Comparison of ENCODE assay signal across 8 mouse cellular contexts in genomic region chr10:80538710-80539394, GRCm38 (mm10). TPM values are rescaled to one million over a fixed set of nuclear protein-coding genes. Genes with fewer than 3 reads are reported as not detected.
DNase-seq lines count a peak whose midpoint lies in the region; ATAC-seq and TF ChIP-seq lines count a peak whose summit lies in the region.

Gene Atp8b3 (minus strand): TSS chr10:80539124.

- no peaks in the 10 kb centered on the region for H3K79me3 ChIP-seq in C2C12 (ENCODE audit: low read depth)

- no peak within 1 kb of the TSS for H3K4me3 ChIP-seq in C2C12 (ENCODE audit: insufficient read depth, poor library complexity, severe bottlenecking)
- 0 out of 2 replicates have a peak within 1 kb of the TSS, but pooled peaks have one; percentile 4 for H3K4me3 ChIP-seq in embryonic facial prominence, embryonic 12.5 days
- H3K4me3 ChIP-seq in heart, embryonic 13.5 days: peak within 1 kb of the TSS; percentile 34
- peak within 1 kb of the TSS; percentile 21; the same call in 1 of the 2 replicates for H3K4me3 ChIP-seq in kidney, postnatal 0 days (replicated peaks; ENCODE audit: low read depth, low read length)

- DNase-seq in T-cell, adult 2 months (ENCODE audit: low spot score): peak; percentile 84
- peak; percentile 95 for DNase-seq in kidney, postnatal 0 days (ENCODE audit: low spot score)
- peak; percentile 94 for DNase-seq in lung, postnatal 4 days
- DNase-seq in right cerebral cortex, postnatal 14 days: peak; percentile 40

- no peak within 1 kb of the TSS for H3K27ac ChIP-seq in embryonic facial prominence, embryonic 12.5 days
- peak within 1 kb of the TSS; percentile 33; the same call in 1 of the 2 replicates for H3K27ac ChIP-seq in heart, embryonic 13.5 days (replicated peaks)
- H3K27ac ChIP-seq in kidney, postnatal 0 days: no peak within 1 kb of the TSS

- H3K27me3 ChIP-seq in C2C12 (ENCODE audit: control insufficient read depth, insufficient read depth, insufficient read length): no peaks in the 10 kb centered on the region
- H3K27me3 ChIP-seq in embryonic facial prominence, embryonic 12.5 days: peaks cover 48% of the 10 kb centered on the region
- H3K27me3 ChIP-seq in heart, embryonic 13.5 days (replicated peaks): peaks cover 47% of the 10 kb centered on the region
- H3K27me3 ChIP-seq in kidney, postnatal 0 days (ENCODE audit: insufficient read depth, low read length): peaks cover 7% of the 10 kb centered on the region; the same call in 1 of the 2 replicates

- no peaks in the 10 kb centered on the region for H3K9me3 ChIP-seq in embryonic facial prominence, embryonic 12.5 days
- no peaks in the 10 kb centered on the region for H3K9me3 ChIP-seq in heart, embryonic 13.5 days
- H3K9me3 ChIP-seq in kidney, postnatal 0 days (replicated peaks; ENCODE audit: low read length): no peaks in the 10 kb centered on the region

- H3K4me2 ChIP-seq in embryonic facial prominence, embryonic 12.5 days (replicated peaks): peak within 1 kb of the TSS; percentile 38
- H3K4me2 ChIP-seq in heart, embryonic 13.5 days: peak within 1 kb of the TSS; percentile 62
- peak within 1 kb of the TSS; percentile 52 for H3K4me2 ChIP-seq in kidney, postnatal 0 days (ENCODE audit: low read length)

- WGBS in embryonic facial prominence, embryonic 12.5 days: 2% methylated on average over 30 of the region's 30 CpGs
- WGBS in heart, embryonic 13.5 days: 2% methylated on average over 29 of the region's 30 CpGs
- WGBS in kidney, postnatal 0 days: 2% methylated on average over 30 of the region's 30 CpGs

- H3K79me2 ChIP-seq in C2C12 (ENCODE audit: control insufficient read depth, insufficient read depth): no peaks in the 10 kb centered on the region

- peak within 1 kb of the TSS; percentile 5 for H3ac ChIP-seq in C2C12 (ENCODE audit: control insufficient read depth, insufficient read length, low read depth)

- H3K9ac ChIP-seq in embryonic facial prominence, embryonic 12.5 days: no peak within 1 kb of the TSS
- peak within 1 kb of the TSS; percentile 34; the same call in 1 of the 2 replicates for H3K9ac ChIP-seq in heart, embryonic 13.5 days
- H3K9ac ChIP-seq in kidney, postnatal 0 days (ENCODE audit: low read depth, low read length): 0 out of 2 replicates have a peak within 1 kb of the TSS, but pooled peaks have one; percentile 14

- TF ChIP-seq CTCF in C2C12 (IDR thresholded peaks at IDR 0.05; ENCODE audit: control insufficient read depth, insufficient read depth, insufficient read length): no peak
- peak; percentile 44 for TF ChIP-seq CTCF in kidney, postnatal 0 days (IDR thresholded peaks at IDR 0.05; ENCODE audit: low read depth)

- H3K4me1 ChIP-seq in embryonic facial prominence, embryonic 12.5 days: peaks cover 10% of the 10 kb centered on the region
- H3K4me1 ChIP-seq in heart, embryonic 13.5 days: peaks cover 39% of the 10 kb centered on the region
- peaks cover 7% of the 10 kb centered on the region; the same call in 1 of the 2 replicates for H3K4me1 ChIP-seq in kidney, postnatal 0 days (replicated peaks; ENCODE audit: insufficient read depth, low read length)

- ATAC-seq in embryonic facial prominence, embryonic 12.5 days (ENCODE audit: insufficient number of reproducible peaks, insufficient read depth, low FRiP score, low TSS enrichment): 0 out of 2 replicates have a peak, but pooled peaks have one; percentile 37
- ATAC-seq in heart, embryonic 13.5 days (ENCODE audit: extremely low read depth, insufficient number of reproducible peaks, low FRiP score, low TSS enrichment): peak; percentile 84
- peak; percentile 91 for ATAC-seq in kidney, postnatal 0 days (replicated peaks; ENCODE audit: low FRiP score, low read depth)
- no peak for ATAC-seq in inflammation-experienced regulatory T-cells, adult 6 months

- H3K36me3 ChIP-seq in C2C12 (ENCODE audit: control insufficient read depth, insufficient read depth): peaks cover 32% of the 10 kb centered on the region
- peaks cover 32% of the 10 kb centered on the region for H3K36me3 ChIP-seq in embryonic facial prominence, embryonic 12.5 days
- peaks cover 33% of the 10 kb centered on the region for H3K36me3 ChIP-seq in heart, embryonic 13.5 days
- peaks cover 22% of the 10 kb centered on the region for H3K36me3 ChIP-seq in kidney, postnatal 0 days (ENCODE audit: insufficient read depth, low read length)

TF ChIP-seq in C2C12, 6 proteins besides CTCF, POLR2A, EP300 and RAD21:
- TF ChIP-seq CEBPB (IDR thresholded peaks at IDR 0.05; ENCODE audit: low read depth) (no peak), MYOG (IDR thresholded peaks at IDR 0.05; ENCODE audit: control insufficient read depth, extremely low read depth, insufficient read length) (no peak), MAX (IDR thresholded peaks at IDR 0.05) (no peak), USF1 (IDR thresholded peaks at IDR 0.05; ENCODE audit: low read depth) (no peak), FOSL1 (IDR thresholded peaks at IDR 0.05; ENCODE audit: insufficient read depth, low read length, poor library complexity, severe bottlenecking) (no peak)

RNA-seq across cellular contexts. Expression of gene Atp8b3, which starts in this region (rescaled TPM):
- polyA plus RNA-seq in C2C12 (2012; fragmentation: generic; extraction: Trizol): 0.13 TPM
- polyA plus RNA-seq in embryonic facial prominence, embryonic 12.5 days (2016; fragmentation: Nextera tagmentation; extraction: Ambion mirVana): 0.19 and 0.23 TPM in 2 replicates
- polyA plus RNA-seq in heart, embryonic 13.5 days (2015; fragmentation: Nextera tagmentation; extraction: Ambion mirVana): 0.11 and 0.13 TPM in 2 replicates
- 0.09 and 0.16 TPM in 2 replicates for polyA plus RNA-seq in kidney, postnatal 0 days (2015; fragmentation: Nextera tagmentation; extraction: Ambion mirVana)
- not detected for polyA plus RNA-seq in inflammation-experienced regulatory T-cells, adult 6 months (2017; shearing (Covaris generic))

Comparison
In these comparisons a context has a peak if more than half of its experiments do, and no peak if none do; other contexts are left out.
1. Peak in ATAC-seq, H3K4me3 ChIP-seq and H3K4me2 ChIP-seq in embryonic facial prominence, embryonic 12.5 days; RNA of the gene not detected or under 1 TPM.
2. Peak in ATAC-seq, H3K4me3 ChIP-seq, H3K27ac ChIP-seq, H3K9ac ChIP-seq and H3K4me2 ChIP-seq in heart, embryonic 13.5 days; RNA of the gene not detected or under 1 TPM.
3. Peak in DNase-seq, ATAC-seq, H3K4me3 ChIP-seq, H3K9ac ChIP-seq and H3K4me2 ChIP-seq in kidney, postnatal 0 days; RNA of the gene not detected or under 1 TPM.
4. DNase-seq: peak in every context shown above with its lines; median percentile 95 in kidney, postnatal 0 days; 94 in lung, postnatal 4 days; 84 in T-cell, adult 2 months; 40 in right cerebral cortex, postnatal 14 days.